Mouse (Mus musculus) MEL (cell line): ENCODE results near the gene Galnt18.

Experiments
- CHD2 ChIP-seq: IDR thresholded peaks from 2 replicates; pipeline ENCODE4 v1.6.1; 2011; ENCODE audit warnings: low read length, improper control_type of control experiment
- CTCF ChIP-seq, 3 experiments: IDR thresholded peaks in 2 of 3; conservative IDR thresholded peaks in 1 of 3; 2 replicates each; pipeline ENCODE4 v1.5.1; 2011 to 2012; ENCODE audit warnings: low read length in 3 of 3, low read depth in 2 of 3, mild to moderate bottlenecking in 2 of 3, improper control_type of control experiment in 1 of 3, inconsistent platforms in 1 of 3, mixed read lengths in 1 of 3, moderate library complexity in 1 of 3; ENCODE audit not compliant: control insufficient read depth in 1 of 3, insufficient read depth in 1 of 3, poor library complexity in 1 of 3, severe bottlenecking in 1 of 3
- POLR2AphosphoS2 ChIP-seq: IDR thresholded peaks from 2 replicates; pipeline ENCODE4 v1.6.1; 2011; ENCODE audit warnings: low read length, improper control_type of control experiment
- ZC3H11A ChIP-seq: IDR thresholded peaks from 2 replicates; pipeline ENCODE4 v1.6.1; 2012; ENCODE audit warnings: low read depth, mild to moderate bottlenecking, inconsistent platforms, low read length, improper control_type of control experiment

DNA sequence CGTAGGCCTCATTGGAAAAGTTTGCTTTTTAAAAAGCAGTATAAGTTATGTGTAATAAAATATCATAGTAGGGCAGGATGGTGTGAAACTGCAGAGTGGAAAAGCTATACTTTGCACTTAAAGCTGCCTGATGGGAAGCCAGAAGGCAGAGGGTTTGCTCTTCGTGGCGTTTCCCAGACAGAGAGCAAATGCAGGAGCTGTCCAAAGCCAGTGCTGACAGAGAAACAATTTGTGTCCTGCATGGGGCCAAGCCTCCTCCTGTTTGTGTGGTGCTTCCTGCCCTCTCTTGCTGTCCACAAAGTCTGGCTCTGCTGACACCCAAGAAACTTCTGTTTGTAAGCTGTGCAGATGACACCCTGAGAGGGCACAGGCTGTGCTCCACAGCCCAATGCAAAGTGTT is 220.8 kb downstream of the Galnt18 start:
- TF ChIP-seq ZC3H11A (no peak), CTCF (IDR thresholded peaks at IDR 0.05 in 2 of 3, conservative IDR thresholded peaks at IDR 0.05 in 1 of 3; ENCODE audit: control insufficient read depth in 1 of 3, insufficient read depth in 1 of 3, low read depth in 2 of 3, low read length in 3 of 3, poor library complexity in 1 of 3, severe bottlenecking in 1 of 3) (no peak), POLR2AphosphoS2 (no peak), CHD2 (no peak)
